Mouse (Mus musculus) lung, postnatal 14 days (tissue): ENCODE results near the gene Paqr5.
A peak's percentile ranks its signal among the peaks of the same experiment; 100 is the strongest.

Experiments
- DNase-seq: peaks from one replicate; pipeline ENCODE4 v3.0.0; 2021

Gene Paqr5

GRCm38 (mm10) chr9:61907621-61908295 is 118.9 kb downstream of the Paqr5 start:
- no peak for DNase-seq

GRCm38 (mm10) chr9:61906912-61907311 is 119.7 kb downstream of the Paqr5 start:
- peak; percentile 61 for DNase-seq

- no peak for DNase-seq
These were observed 121.1 kb downstream of the Paqr5 start for GRCm38 (mm10) chr9:61905576-61905975.

GRCm38 (mm10) chr9:61904201-61904600 is 122.5 kb downstream of the Paqr5 start:
- DNase-seq = no peak
